Mouse (Mus musculus) lung, adult 2 months (tissue): ENCODE measurements at regions not wholly inside any gene's neighbourhood (a gene's known extent, or its start where the extent isn't known, plus 50 kb on each side); places are given as distances from the start of the nearest gene placed in this dataset.

ENCODE experiments used
- CTCF ChIP-seq: fragments of 200-500 bp; IDR thresholded peaks from 2 replicates; pipeline ENCODE4 v1.5.1; 2011; ENCODE audit warnings: mild to moderate bottlenecking, low read length, control low read depth; ENCODE audit not compliant: insufficient read depth
- POLR2A ChIP-seq: fragments of 200-500 bp; IDR thresholded peaks from 2 replicates; pipeline ENCODE4 v1.6.1; 2011; ENCODE audit warnings: low read depth, mild to moderate bottlenecking, control low read depth, low read length, borderline replicate concordance; ENCODE audit errors: extremely low read depth

- TF ChIP-seq CTCF (no peak), POLR2A (no peak)
These were observed 240.1 kb upstream of the Emcn start for GRCm38 (mm10) chr3:137100627-137101404.
